Mouse (Mus musculus): ENCODE data around the gene C130026I21Rik. TPM values are rescaled to one million over a fixed set of nuclear protein-coding genes. Genes with fewer than 3 reads are reported as not detected.
"Not testable (repeated sequence)": the region's sequence is repeated elsewhere in the genome, so short reads cannot be mapped to it uniquely, and the experiment has no call there.

C130026I21Rik gene
- polyA plus RNA-seq, 1 experiment = 1.1 TPM

GRCm38 (mm10) chr1:85033616-85034015, 236.8 kb downstream of the C130026I21Rik start:
- H3K27me3 ChIP-seq (replicated peaks; ENCODE audit: control insufficient read depth, insufficient read depth, low read length); H3K4me1 ChIP-seq (ENCODE audit: control insufficient read depth, insufficient read depth, low read length); H3K27ac ChIP-seq (ENCODE audit: insufficient read depth, low read depth, low read length); H3K36me3 ChIP-seq (ENCODE audit: control insufficient read depth, insufficient read depth, low read length); DNase-seq; H3K4me3 ChIP-seq (ENCODE audit: insufficient read depth, low read depth, low read length): not testable (repeated sequence)
- WGBS = 83% methylated on average over 6 of the region's 6 CpGs

GRCm38 (mm10) chr1:85030211-85030610, 240.2 kb downstream of the C130026I21Rik start:
- H3K4me1 ChIP-seq (ENCODE audit: control insufficient read depth, insufficient read depth, low read length); H3K36me3 ChIP-seq (ENCODE audit: control insufficient read depth, insufficient read depth, low read length); H3K27ac ChIP-seq (ENCODE audit: insufficient read depth, low read depth, low read length); H3K4me3 ChIP-seq (ENCODE audit: insufficient read depth, low read depth, low read length); H3K27me3 ChIP-seq (replicated peaks; ENCODE audit: control insufficient read depth, insufficient read depth, low read length); DNase-seq: not testable (repeated sequence)
- 56% methylated on average over 13 of the region's 14 CpGs for WGBS

- H3K36me3 ChIP-seq (ENCODE audit: control insufficient read depth, insufficient read depth, low read length); H3K27ac ChIP-seq (ENCODE audit: insufficient read depth, low read depth, low read length); H3K27me3 ChIP-seq (replicated peaks; ENCODE audit: control insufficient read depth, insufficient read depth, low read length); H3K4me3 ChIP-seq (ENCODE audit: insufficient read depth, low read depth, low read length); H3K4me1 ChIP-seq (ENCODE audit: control insufficient read depth, insufficient read depth, low read length); DNase-seq: not testable (repeated sequence)
- WGBS = 94% methylated on average over 13 of the region's 13 CpGs
Observed at GRCm38 (mm10) chr1:85011933-85012332, 258.4 kb downstream of the C130026I21Rik start.

- H3K27me3 ChIP-seq (replicated peaks; ENCODE audit: control insufficient read depth, insufficient read depth, low read length) = not testable (repeated sequence)
- WGBS = 98% methylated on average over 3 of the region's 3 CpGs
Observed at GRCm38 (mm10) chr1:85010947-85011346, 259.4 kb downstream of the C130026I21Rik start.

GRCm38 (mm10) chr1:85007737-85008136, 262.6 kb downstream of the C130026I21Rik start:
- H3K36me3 ChIP-seq (ENCODE audit: control insufficient read depth, insufficient read depth, low read length); H3K4me3 ChIP-seq (ENCODE audit: insufficient read depth, low read depth, low read length); DNase-seq; H3K27me3 ChIP-seq (replicated peaks; ENCODE audit: control insufficient read depth, insufficient read depth, low read length); H3K27ac ChIP-seq (ENCODE audit: insufficient read depth, low read depth, low read length); H3K4me1 ChIP-seq (ENCODE audit: control insufficient read depth, insufficient read depth, low read length): not testable (repeated sequence)
- 57% methylated on average over 1 of the region's 1 CpGs for WGBS

More at GRCm38 (mm10) chr1:85010947-85011346, 259.4 kb downstream of the C130026I21Rik start:
- not testable (repeated sequence) for DNase-seq; H3K4me3 ChIP-seq (ENCODE audit: insufficient read depth, low read depth, low read length); H3K4me1 ChIP-seq (ENCODE audit: control insufficient read depth, insufficient read depth, low read length); H3K27ac ChIP-seq (ENCODE audit: insufficient read depth, low read depth, low read length); H3K36me3 ChIP-seq (ENCODE audit: control insufficient read depth, insufficient read depth, low read length)

- H3K27me3 ChIP-seq (replicated peaks; ENCODE audit: control insufficient read depth, insufficient read depth, low read length); H3K4me1 ChIP-seq (ENCODE audit: control insufficient read depth, insufficient read depth, low read length); H3K27ac ChIP-seq (ENCODE audit: insufficient read depth, low read depth, low read length); H3K36me3 ChIP-seq (ENCODE audit: control insufficient read depth, insufficient read depth, low read length); H3K4me3 ChIP-seq (ENCODE audit: insufficient read depth, low read depth, low read length); DNase-seq: not testable (repeated sequence)
- WGBS = 99% methylated on average over 8 of the region's 12 CpGs
Observed at GRCm38 (mm10) chr1:84999241-84999640, 271.1 kb downstream of the C130026I21Rik start.

- not testable (repeated sequence) for H3K4me1 ChIP-seq (ENCODE audit: control insufficient read depth, insufficient read depth, low read length); H3K36me3 ChIP-seq (ENCODE audit: control insufficient read depth, insufficient read depth, low read length); H3K27ac ChIP-seq (ENCODE audit: insufficient read depth, low read depth, low read length); H3K27me3 ChIP-seq (replicated peaks; ENCODE audit: control insufficient read depth, insufficient read depth, low read length); DNase-seq; H3K4me3 ChIP-seq (ENCODE audit: insufficient read depth, low read depth, low read length)
- 88% methylated on average over 7 of the region's 9 CpGs for WGBS
Observed at GRCm38 (mm10) chr1:84996305-84996704, 274.1 kb downstream of the C130026I21Rik start.

- H3K27ac ChIP-seq (ENCODE audit: insufficient read depth, low read depth, low read length); H3K27me3 ChIP-seq (replicated peaks; ENCODE audit: control insufficient read depth, insufficient read depth, low read length); H3K4me1 ChIP-seq (ENCODE audit: control insufficient read depth, insufficient read depth, low read length); H3K4me3 ChIP-seq (ENCODE audit: insufficient read depth, low read depth, low read length); DNase-seq; H3K36me3 ChIP-seq (ENCODE audit: control insufficient read depth, insufficient read depth, low read length): not testable (repeated sequence)
- WGBS = no CpG with 5 or more reads among the region's 1 CpGs
Observed at GRCm38 (mm10) chr1:84994461-84994860, 275.9 kb downstream of the C130026I21Rik start.

GRCm38 (mm10) chr1:84993688-84994319, 276.6 kb downstream of the C130026I21Rik start:
- WGBS = 55% methylated on average over 2 of the region's 5 CpGs
- not testable (repeated sequence) for DNase-seq; H3K27ac ChIP-seq (ENCODE audit: insufficient read depth, low read depth, low read length); H3K36me3 ChIP-seq (ENCODE audit: control insufficient read depth, insufficient read depth, low read length); H3K4me3 ChIP-seq (ENCODE audit: insufficient read depth, low read depth, low read length); H3K4me1 ChIP-seq (ENCODE audit: control insufficient read depth, insufficient read depth, low read length); H3K27me3 ChIP-seq (replicated peaks; ENCODE audit: control insufficient read depth, insufficient read depth, low read length)

- H3K36me3 ChIP-seq (ENCODE audit: control insufficient read depth, insufficient read depth, low read length); H3K27ac ChIP-seq (ENCODE audit: insufficient read depth, low read depth, low read length); H3K27me3 ChIP-seq (replicated peaks; ENCODE audit: control insufficient read depth, insufficient read depth, low read length); H3K4me1 ChIP-seq (ENCODE audit: control insufficient read depth, insufficient read depth, low read length); DNase-seq; H3K4me3 ChIP-seq (ENCODE audit: insufficient read depth, low read depth, low read length): not testable (repeated sequence)
- WGBS = no CpG with 5 or more reads among the region's 2 CpGs
Observed at GRCm38 (mm10) chr1:84993235-84993634, 277.1 kb downstream of the C130026I21Rik start.

GRCm38 (mm10) chr1:84992827-84993226, 277.5 kb downstream of the C130026I21Rik start:
- H3K36me3 ChIP-seq (ENCODE audit: control insufficient read depth, insufficient read depth, low read length); H3K27ac ChIP-seq (ENCODE audit: insufficient read depth, low read depth, low read length); H3K27me3 ChIP-seq (replicated peaks; ENCODE audit: control insufficient read depth, insufficient read depth, low read length); DNase-seq; H3K4me1 ChIP-seq (ENCODE audit: control insufficient read depth, insufficient read depth, low read length); H3K4me3 ChIP-seq (ENCODE audit: insufficient read depth, low read depth, low read length): not testable (repeated sequence)
- WGBS = no CpG with 5 or more reads among the region's 3 CpGs

Data from kidney, adult 2 months (tissue).